Mouse (Mus musculus): ENCODE measurements around the gene Tmem183a.

- TF ChIP-seq CTCF (IDR thresholded peaks at IDR 0.05; ENCODE audit: low read depth, low read length) (no peak), POLR2AphosphoS5 (IDR thresholded peaks at IDR 0.05; ENCODE audit: insufficient replicate concordance, low read depth, low read length) (no peak), GATA1 (IDR thresholded peaks at IDR 0.05; ENCODE audit: borderline replicate concordance, low read length) (no peak), TAL1 (conservative IDR thresholded peaks at IDR 0.05; ENCODE audit: low read depth, low read length) (no peak)
Measured at GRCm38 (mm10) chr1:134302568-134303238, 59.1 kb downstream of the Tmem183a start.
